Mouse (Mus musculus): ENCODE results near the gene Vim. TPM values are rescaled to one million over a fixed set of nuclear protein-coding genes. Genes with fewer than 3 reads are reported as not detected.

The Vim gene
- polyA plus RNA-seq (2015; fragmentation: Nextera tagmentation; extraction: Ambion mirVana): 84.2 and 91.3 TPM in 2 replicates

- peak within 1 kb of the TSS; percentile 50 for H3K9ac ChIP-seq
- under 1% methylated on average over 26 of the region's 26 CpGs for WGBS (ENCODE audit: insufficient replicate concordance)
- peak within 1 kb of the TSS; percentile 69 for H3K4me2 ChIP-seq
- peak within 1 kb of the TSS; percentile 56 for H3K4me3 ChIP-seq (replicated peaks)
- H3K4me1 ChIP-seq (replicated peaks): peaks cover 31% of the 10 kb centered on the region
- peaks cover 2% of the 10 kb centered on the region; the same call in 1 of the 2 replicates for H3K36me3 ChIP-seq (replicated peaks)
- H3K27ac ChIP-seq (replicated peaks): peak within 1 kb of the TSS; percentile 81
- ATAC-seq (ENCODE audit: insufficient read depth): peak; percentile 73
- H3K27me3 ChIP-seq: peaks cover 64% of the 10 kb centered on the region
- no peaks in the 10 kb centered on the region for H3K9me3 ChIP-seq (replicated peaks)
Observed at GRCm38 (mm10) chr2:13573408-13574065, at the start of gene Vim. Vim (plus strand) TSS chr2:13573927.

GRCm38 (mm10) chr2:13526205-13526604 is 47.5 kb upstream of the Vim start:
- no peak for ATAC-seq (ENCODE audit: insufficient read depth)
- no peaks in the 10 kb centered on the region for H3K9me3 ChIP-seq (replicated peaks)
- H3K27me3 ChIP-seq: no peaks in the 10 kb centered on the region
- WGBS (ENCODE audit: insufficient replicate concordance): 61% methylated on average over 2 of the region's 2 CpGs
- no peak overlapping the region for H3K4me3 ChIP-seq (replicated peaks)
- H3K4me2 ChIP-seq: no peak overlapping the region
- H3K27ac ChIP-seq (replicated peaks): no peak overlapping the region
- no peak overlapping the region for H3K9ac ChIP-seq
- no peaks in the 10 kb centered on the region for H3K36me3 ChIP-seq (replicated peaks)
- H3K4me1 ChIP-seq (replicated peaks): peaks cover 55% of the 10 kb centered on the region

DNA sequence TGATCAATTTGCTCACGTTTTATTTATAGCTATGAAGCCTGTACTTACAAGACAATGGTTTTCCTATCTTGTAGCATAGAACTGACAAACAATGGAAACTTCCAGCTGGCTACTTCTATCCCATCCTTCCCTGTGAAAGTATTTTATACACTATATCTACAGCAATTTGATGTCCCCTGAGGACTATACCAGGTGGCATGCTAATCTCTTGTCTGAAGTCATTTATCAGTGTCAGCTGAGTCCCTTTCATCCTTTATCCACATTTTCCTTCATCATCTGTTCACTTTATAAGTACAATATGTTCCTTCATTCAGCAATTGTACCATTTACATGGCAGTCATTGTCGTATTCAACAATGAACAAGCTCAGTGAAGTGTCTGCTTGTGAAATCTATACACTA is 46.6 kb upstream of the Vim start:
- Histone ChIP-seq H3K9me3 (replicated peaks) (no peaks in the 10 kb centered on the region), H3K4me2 (no peak overlapping the region), H3K4me3 (replicated peaks) (no peak overlapping the region), H3K4me1 (replicated peaks) (peaks cover 52% of the 10 kb centered on the region), H3K27me3 (no peaks in the 10 kb centered on the region), H3K9ac (no peak overlapping the region), H3K36me3 (replicated peaks) (no peaks in the 10 kb centered on the region), H3K27ac (replicated peaks) (no peak overlapping the region)
- WGBS (ENCODE audit: insufficient replicate concordance): 52% methylated on average over 2 of the region's 2 CpGs
- ATAC-seq (ENCODE audit: insufficient read depth): no peak

GRCm38 (mm10) chr2:13527531-13527930 is 46.2 kb upstream of the Vim start:
- H3K4me1 ChIP-seq (replicated peaks): peaks cover 49% of the 10 kb centered on the region
- no peak overlapping the region for H3K27ac ChIP-seq (replicated peaks)
- H3K36me3 ChIP-seq (replicated peaks): no peaks in the 10 kb centered on the region
- 52% methylated on average over 4 of the region's 4 CpGs for WGBS (ENCODE audit: insufficient replicate concordance)
- no peaks in the 10 kb centered on the region for H3K27me3 ChIP-seq
- H3K4me2 ChIP-seq: no peak overlapping the region
- no peak overlapping the region for H3K4me3 ChIP-seq (replicated peaks)
- no peak for ATAC-seq (ENCODE audit: insufficient read depth)
- H3K9ac ChIP-seq: no peak overlapping the region
- no peaks in the 10 kb centered on the region for H3K9me3 ChIP-seq (replicated peaks)

GRCm38 (mm10) chr2:13529253-13529933 is 44.3 kb upstream of the Vim start:
- H3K4me3 ChIP-seq (replicated peaks): no peak overlapping the region
- WGBS (ENCODE audit: insufficient replicate concordance): 38% methylated on average over 3 of the region's 3 CpGs
- ATAC-seq (ENCODE audit: insufficient read depth): peak; percentile 53
- H3K27ac ChIP-seq (replicated peaks): no peak overlapping the region
- H3K4me1 ChIP-seq (replicated peaks): peaks cover 34% of the 10 kb centered on the region
- no peaks in the 10 kb centered on the region for H3K27me3 ChIP-seq
- no peaks in the 10 kb centered on the region for H3K36me3 ChIP-seq (replicated peaks)
- no peak overlapping the region for H3K4me2 ChIP-seq
- no peak overlapping the region for H3K9ac ChIP-seq
- no peaks in the 10 kb centered on the region for H3K9me3 ChIP-seq (replicated peaks)

DNA sequence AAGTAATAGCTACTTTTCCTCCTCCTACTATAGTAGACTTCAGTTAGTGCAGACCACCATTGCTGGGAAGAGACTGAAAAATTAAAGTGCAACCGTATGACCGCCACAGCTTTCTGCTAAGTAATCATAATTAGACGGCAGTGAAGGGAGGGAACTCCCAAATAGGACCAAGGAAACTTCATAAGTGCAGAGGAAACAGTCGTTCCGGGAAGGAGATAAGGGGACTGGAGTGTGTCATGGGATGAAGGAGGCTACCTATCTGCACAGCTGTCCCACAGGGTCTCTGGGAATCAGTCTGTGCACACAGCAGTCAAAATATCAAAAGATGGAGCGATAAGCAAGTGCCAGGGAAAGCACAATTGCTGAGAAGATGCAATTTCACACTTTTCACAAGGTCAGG is 43.1 kb upstream of the Vim start:
- Histone ChIP-seq H3K4me2 (no peak overlapping the region), H3K27me3 (no peaks in the 10 kb centered on the region), H3K9me3 (replicated peaks) (no peaks in the 10 kb centered on the region), H3K36me3 (replicated peaks) (no peaks in the 10 kb centered on the region), H3K9ac (no peak overlapping the region), H3K4me3 (replicated peaks) (no peak overlapping the region), H3K4me1 (replicated peaks) (peaks cover 27% of the 10 kb centered on the region), H3K27ac (replicated peaks) (no peak overlapping the region)
- 68% methylated on average over 6 of the region's 6 CpGs for WGBS (ENCODE audit: insufficient replicate concordance)
- ATAC-seq (ENCODE audit: insufficient read depth): no peak

DNA sequence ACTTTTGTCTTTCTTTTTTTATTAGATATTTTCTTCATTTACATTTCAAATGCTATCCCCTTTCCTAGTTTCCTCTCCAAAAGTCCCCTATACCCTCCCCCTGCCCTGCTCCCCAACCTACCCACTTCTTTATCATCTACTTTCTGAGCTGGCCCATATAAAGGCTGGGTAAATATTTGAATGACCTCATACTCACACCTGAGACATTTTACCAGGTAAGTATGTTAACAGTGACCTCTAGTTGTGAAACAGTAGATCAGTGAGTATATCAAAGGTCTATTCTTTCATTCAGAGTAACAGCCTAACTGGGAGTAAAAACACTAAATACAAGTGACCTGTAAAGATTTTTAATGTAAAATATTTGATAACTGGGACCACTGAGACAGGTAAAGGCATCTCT is 37.0 kb upstream of the Vim start:
- Histone ChIP-seq H3K36me3 (replicated peaks) (no peaks in the 10 kb centered on the region), H3K4me2 (no peak overlapping the region), H3K9me3 (replicated peaks) (no peaks in the 10 kb centered on the region), H3K9ac (no peak overlapping the region), H3K27me3 (no peaks in the 10 kb centered on the region), H3K4me3 (replicated peaks) (no peak overlapping the region), H3K4me1 (replicated peaks) (peaks cover 33% of the 10 kb centered on the region), H3K27ac (replicated peaks) (no peak overlapping the region)
- peak; percentile 42; the same call in 1 of the 2 replicates for ATAC-seq (ENCODE audit: insufficient read depth)

GRCm38 (mm10) chr2:13537733-13538132 is 36.0 kb upstream of the Vim start:
- H3K4me3 ChIP-seq (replicated peaks): no peak overlapping the region
- 29% methylated on average over 2 of the region's 2 CpGs for WGBS (ENCODE audit: insufficient replicate concordance)
- H3K36me3 ChIP-seq (replicated peaks): no peaks in the 10 kb centered on the region
- H3K9me3 ChIP-seq (replicated peaks): no peaks in the 10 kb centered on the region
- H3K27ac ChIP-seq (replicated peaks): peak overlapping the region; percentile 45
- no peak overlapping the region for H3K9ac ChIP-seq
- ATAC-seq (ENCODE audit: insufficient read depth): 0 out of 2 replicates have a peak, but pooled peaks have one; percentile 52
- H3K4me1 ChIP-seq (replicated peaks): peaks cover 35% of the 10 kb centered on the region
- H3K4me2 ChIP-seq: peak overlapping the region; percentile 6; the same call in 1 of the 2 replicates
- H3K27me3 ChIP-seq: no peaks in the 10 kb centered on the region

DNA sequence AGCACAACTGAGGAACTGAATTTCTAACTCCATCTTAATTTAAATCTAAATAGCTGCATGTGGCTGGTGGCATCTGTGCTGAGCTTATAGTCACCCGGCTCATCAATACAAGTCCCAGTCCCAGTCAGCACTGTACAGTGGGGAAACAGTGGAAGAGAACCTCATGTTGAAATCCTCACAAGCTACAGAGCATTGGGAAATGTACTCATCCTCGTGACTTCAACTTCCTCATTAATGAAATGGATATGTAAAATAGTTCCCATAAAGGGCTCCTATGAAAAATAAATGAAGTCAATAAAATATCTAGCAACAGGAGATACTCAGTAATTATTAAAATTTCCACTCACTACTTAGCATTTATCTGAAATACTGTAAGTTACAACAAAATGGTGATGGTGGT is 35.5 kb upstream of the Vim start:
- WGBS (ENCODE audit: insufficient replicate concordance): 60% methylated on average over 2 of the region's 2 CpGs

DNA sequence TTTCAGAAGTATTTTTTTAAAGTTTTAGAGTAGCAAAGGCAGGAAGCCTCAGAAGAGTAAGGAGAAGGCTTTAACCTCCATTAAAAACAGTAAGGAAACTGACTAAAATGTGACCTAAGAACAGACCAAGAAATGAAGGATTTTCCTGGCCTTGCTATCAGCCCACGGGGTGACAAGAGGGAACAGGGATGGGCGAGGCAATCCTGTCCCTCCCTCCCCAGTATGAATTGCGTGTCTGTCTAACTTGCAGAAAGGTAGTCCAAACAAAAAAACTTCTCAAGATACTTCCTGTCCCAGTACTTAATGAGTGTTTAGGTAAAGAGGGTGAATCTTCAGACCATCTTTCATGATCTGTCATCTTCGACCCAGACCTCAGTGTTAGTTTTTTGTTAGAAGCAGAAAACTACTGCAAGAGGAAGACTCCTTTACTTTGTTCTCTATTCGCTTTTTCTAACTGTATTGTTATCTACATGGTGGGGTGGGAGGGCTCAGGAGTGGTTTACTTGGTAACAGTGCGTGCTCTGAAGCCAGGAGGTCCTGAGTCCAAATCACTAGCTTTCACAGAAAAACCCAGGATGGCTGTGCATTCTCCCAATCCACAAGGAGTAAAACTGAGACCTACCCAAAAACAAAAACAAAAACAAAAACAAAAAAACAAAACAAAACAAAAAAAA is 34.9 kb upstream of the Vim start:
- 15% methylated on average over 6 of the region's 6 CpGs for WGBS (ENCODE audit: insufficient replicate concordance)
- no peaks in the 10 kb centered on the region for H3K9me3 ChIP-seq (replicated peaks)
- H3K27me3 ChIP-seq: no peaks in the 10 kb centered on the region
- peak overlapping the region; percentile 42 for H3K4me2 ChIP-seq
- peaks cover 40% of the 10 kb centered on the region for H3K4me1 ChIP-seq (replicated peaks)
- no peak overlapping the region for H3K4me3 ChIP-seq (replicated peaks)
- no peaks in the 10 kb centered on the region for H3K36me3 ChIP-seq (replicated peaks)
- no peak overlapping the region for H3K9ac ChIP-seq
- peak overlapping the region; percentile 66; the same call in 1 of the 2 replicates for H3K27ac ChIP-seq (replicated peaks)
- ATAC-seq (ENCODE audit: insufficient read depth): peak; percentile 50; the same call in 1 of the 2 replicates

More for the DNA sequence above, 35.5 kb upstream of the Vim start:
- Histone ChIP-seq H3K4me2 (peak overlapping the region; percentile 6; the same call in 1 of the 2 replicates), H3K9ac (no peak overlapping the region), H3K4me3 (replicated peaks) (no peak overlapping the region), H3K9me3 (replicated peaks) (no peaks in the 10 kb centered on the region), H3K27me3 (no peaks in the 10 kb centered on the region), H3K4me1 (replicated peaks) (peaks cover 38% of the 10 kb centered on the region), H3K36me3 (replicated peaks) (no peaks in the 10 kb centered on the region), H3K27ac (replicated peaks) (peak overlapping the region; percentile 45)
- peak; percentile 41; the same call in 1 of the 2 replicates for ATAC-seq (ENCODE audit: insufficient read depth)

GRCm38 (mm10) chr2:13539860-13540259 is 33.9 kb upstream of the Vim start:
- Histone ChIP-seq H3K4me3 (replicated peaks) (no peak overlapping the region), H3K4me2 (no peak overlapping the region), H3K9me3 (replicated peaks) (no peaks in the 10 kb centered on the region), H3K27ac (replicated peaks) (no peak overlapping the region), H3K27me3 (no peaks in the 10 kb centered on the region), H3K9ac (no peak overlapping the region), H3K4me1 (replicated peaks) (peaks cover 47% of the 10 kb centered on the region), H3K36me3 (replicated peaks) (no peaks in the 10 kb centered on the region)
- 28% methylated on average over 1 of the region's 1 CpGs for WGBS (ENCODE audit: insufficient replicate concordance)
- ATAC-seq (ENCODE audit: insufficient read depth): no peak

All from liver, embryonic 15.5 days (tissue).